Mouse (Mus musculus) heart, embryonic 12.5 days (tissue): ENCODE data around the gene Zfp300. TPM values are rescaled to one million over a fixed set of nuclear protein-coding genes. Genes with fewer than 3 reads are reported as not detected.
A peak's percentile ranks its signal among the peaks of the same experiment; 100 is the strongest.

Experiments used
- ATAC-seq: fragments of 200-750 bp; cut with Nextera tagmentation; 2 replicates; pipeline ENCODE4 v1.8.0; 2017; ENCODE audit warnings: moderate TSS enrichment, moderate library complexity; ENCODE audit not compliant: insufficient number of reproducible peaks, low FRiP score
- H3K27ac ChIP-seq: fragments of 300-500 bp; sonication (generic); 2 replicates; pipeline ENCODE4 v1.5.1; 2016; ENCODE audit warnings: mild to moderate bottlenecking, moderate library complexity; ENCODE audit not compliant: poor library complexity, severe bottlenecking
- H3K27me3 ChIP-seq: fragments of 300-500 bp; sonication (generic); replicated peaks from 2 replicates; pipeline ENCODE4 v1.6.1; 2016; ENCODE audit warnings: mild to moderate bottlenecking, moderate library complexity
- H3K36me3 ChIP-seq: fragments of 300-500 bp; sonication (generic); 2 replicates; pipeline ENCODE4 v1.6.1; 2016; ENCODE audit warnings: mild to moderate bottlenecking, moderate library complexity
- H3K4me1 ChIP-seq: fragments of 300-500 bp; sonication (generic); replicated peaks from 2 replicates; pipeline ENCODE4 v1.6.1; 2016; ENCODE audit warnings: mild to moderate bottlenecking
- H3K4me2 ChIP-seq: fragments of 300-500 bp; sonication (generic); 2 replicates; pipeline ENCODE4 v1.6.1; 2016; ENCODE audit warnings: mild to moderate bottlenecking, moderate library complexity
- H3K4me3 ChIP-seq: fragments of 300-500 bp; sonication (generic); 2 replicates; pipeline ENCODE4 v1.5.1; 2016; ENCODE audit warnings: mild to moderate bottlenecking
- H3K9ac ChIP-seq: fragments of 300-500 bp; sonication (generic); 2 replicates; pipeline ENCODE4 v1.6.1; 2016; ENCODE audit warnings: mild to moderate bottlenecking, moderate library complexity
- H3K9me3 ChIP-seq: fragments of 300-500 bp; sonication (generic); replicated peaks from 2 replicates; pipeline ENCODE4 v1.6.1; 2016; ENCODE audit warnings: mild to moderate bottlenecking, moderate library complexity
- WGBS: fragments of 180-500 bp; shearing (Covaris S2); methylation state at CpG from one replicate; pipeline ENCODE4 v1.1.7; 2016; 5-methylcytosine and 5-hydroxymethylcytosine counted together
- polyA plus RNA-seq: library from polyadenylated mRNA; unstranded; fragments of >200 nt; fragmentation: Nextera tagmentation; extraction: Ambion mirVana; gene quantifications from 2 replicates; pipeline ENCODE4 v1.2.1, GENCODE M21; 2016

Gene Zfp300
- 1.2 and 1.3 TPM in 2 replicates for polyA plus RNA-seq

GRCm38 (mm10) chrX:21088983-21089866 is at the start of gene Zfp300:
TSS of gene Zfp300 (minus strand) at chrX:21089527.
- ATAC-seq, result 0 out of 2 replicates have a peak, but pooled peaks have one; percentile 61

DNA sequence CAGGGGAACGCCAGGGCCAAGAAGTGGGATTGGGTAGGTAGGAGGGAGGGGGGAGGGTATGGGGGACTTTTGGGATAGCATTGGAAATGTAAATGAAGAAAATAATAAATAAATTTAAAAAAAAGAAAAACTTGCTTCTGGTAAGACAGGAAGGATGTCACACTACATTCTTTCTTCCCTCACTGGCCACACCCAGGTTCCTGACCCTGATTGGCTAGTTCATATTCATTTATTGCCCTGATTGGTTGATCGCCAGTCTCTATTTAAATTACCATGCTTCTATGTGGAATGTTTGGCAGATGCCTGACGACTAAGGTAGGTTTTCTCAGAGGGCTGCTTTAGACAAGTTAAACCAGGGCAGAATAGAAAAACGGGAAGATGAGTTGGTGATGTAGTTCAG is 26.2 kb upstream of the Zfp300 start, which contains the start of gene Ssxa1:
Ssxa1 (plus strand) TSS at position 301 of the 400 bp plus-strand sequence.
- Histone ChIP-seq H3K9ac (no peak within 1 kb of the TSS), H3K27me3 (no peaks in the 10 kb centered on the region), H3K4me2 (no peak within 1 kb of the TSS), H3K9me3 (no peaks in the 10 kb centered on the region), H3K36me3 (no peaks in the 10 kb centered on the region), H3K4me3 (no peak within 1 kb of the TSS), H3K27ac (no peak within 1 kb of the TSS), H3K4me1 (no peaks in the 10 kb centered on the region)
- 71% methylated on average over 4 of the region's 4 CpGs for WGBS
- no peak for ATAC-seq

More at GRCm38 (mm10) chrX:21088983-21089866, at the start of gene Zfp300:
- WGBS, result 18% methylated on average over 27 of the region's 27 CpGs
- H3K4me1 ChIP-seq, result no peaks in the 10 kb centered on the region
- peak within 1 kb of the TSS; percentile 64; the same call in 1 of the 2 replicates for H3K27ac ChIP-seq
- H3K9ac ChIP-seq, result peak within 1 kb of the TSS; percentile 54; the same call in 1 of the 2 replicates
- H3K4me3 ChIP-seq, result peak within 1 kb of the TSS; percentile 53
- H3K9me3 ChIP-seq, result no peaks in the 10 kb centered on the region
- peak within 1 kb of the TSS; percentile 64 for H3K4me2 ChIP-seq
- no peaks in the 10 kb centered on the region for H3K27me3 ChIP-seq
- no peaks in the 10 kb centered on the region for H3K36me3 ChIP-seq

GRCm38 (mm10) chrX:21089867-21090239 is 526 bp upstream of the Zfp300 start:
- H3K4me1 ChIP-seq, result no peaks in the 10 kb centered on the region
- no peak for ATAC-seq
- H3K27me3 ChIP-seq, result no peaks in the 10 kb centered on the region
- WGBS, result 44% methylated on average over 7 of the region's 7 CpGs
- H3K27ac ChIP-seq, result no peak overlapping the region
- peak overlapping the region; percentile 64 for H3K4me2 ChIP-seq
- no peaks in the 10 kb centered on the region for H3K9me3 ChIP-seq
- H3K36me3 ChIP-seq, result no peaks in the 10 kb centered on the region
- peak overlapping the region; percentile 53 for H3K4me3 ChIP-seq
- no peak overlapping the region for H3K9ac ChIP-seq

GRCm38 (mm10) chrX:21088645-21088982 is 713 bp downstream of the Zfp300 start:
- WGBS, result 26% methylated on average over 6 of the region's 6 CpGs
- Histone ChIP-seq H3K27me3 (no peaks in the 10 kb centered on the region), H3K9ac (peak overlapping the region; percentile 51; the same call in 1 of the 2 replicates), H3K9me3 (no peaks in the 10 kb centered on the region), H3K4me2 (peak overlapping the region; percentile 64), H3K4me1 (no peaks in the 10 kb centered on the region), H3K4me3 (peak overlapping the region; percentile 53), H3K36me3 (no peaks in the 10 kb centered on the region), H3K27ac (no peak overlapping the region)
- peak; percentile 48; the same call in 1 of the 2 replicates for ATAC-seq

DNA sequence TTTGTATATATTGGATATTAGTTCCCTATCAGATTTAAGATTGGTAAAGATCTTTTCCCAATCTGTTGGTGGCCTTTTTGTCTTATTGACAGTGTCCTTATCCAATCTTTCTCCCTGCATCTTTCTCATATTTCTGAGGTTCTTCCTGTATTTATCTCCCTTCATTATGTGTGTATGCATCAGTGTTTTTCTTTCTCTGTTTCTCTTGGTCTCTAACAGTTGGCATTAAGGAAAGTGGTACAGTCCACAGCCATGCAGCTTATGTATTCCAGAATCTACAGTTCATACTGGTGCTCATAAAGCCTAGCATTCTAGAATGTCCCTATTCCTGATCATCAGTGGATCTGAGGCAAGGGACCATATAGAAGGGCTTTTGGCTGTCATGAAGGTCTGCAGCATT is 21.2 kb downstream of the Zfp300 start, which contains the start of gene Spaca5:
Spaca5 (plus strand) TSS at position 301 of the 400 bp plus-strand sequence.
- ATAC-seq, result no peak

GRCm38 (mm10) chrX:21062544-21062890 is 26.8 kb downstream of the Zfp300 start:
- Histone ChIP-seq H3K36me3 (no peaks in the 10 kb centered on the region), H3K9me3 (peaks cover 4% of the 10 kb centered on the region; the same call in 1 of the 2 replicates), H3K4me3 (peak overlapping the region; percentile 62; the same call in 1 of the 2 replicates), H3K27ac (no peak overlapping the region), H3K4me2 (peak overlapping the region; percentile 36), H3K4me1 (no peaks in the 10 kb centered on the region), H3K9ac (no peak overlapping the region), H3K27me3 (no peaks in the 10 kb centered on the region)
- WGBS, result 71% methylated on average over 3 of the region's 3 CpGs
- ATAC-seq, result no peak

More for the DNA sequence above, 21.2 kb downstream of the Zfp300 start, which contains the start of gene Spaca5:
- no peak within 1 kb of the TSS for H3K4me2 ChIP-seq
- no peaks in the 10 kb centered on the region for H3K27me3 ChIP-seq
- H3K9ac ChIP-seq, result no peak within 1 kb of the TSS
- no peak within 1 kb of the TSS for H3K27ac ChIP-seq
- H3K36me3 ChIP-seq, result no peaks in the 10 kb centered on the region
- H3K4me1 ChIP-seq, result no peaks in the 10 kb centered on the region
- H3K4me3 ChIP-seq, result no peak within 1 kb of the TSS
- H3K9me3 ChIP-seq, result peaks cover 4% of the 10 kb centered on the region; the same call in 1 of the 2 replicates

- 16% methylated on average over 25 of the region's 25 CpGs for WGBS
- Histone ChIP-seq H3K36me3 (no peaks in the 10 kb centered on the region), H3K9me3 (peaks cover 4% of the 10 kb centered on the region; the same call in 1 of the 2 replicates), H3K4me1 (no peaks in the 10 kb centered on the region), H3K9ac (peak within 1 kb of the TSS; percentile 61; the same call in 1 of the 2 replicates), H3K27me3 (no peaks in the 10 kb centered on the region), H3K4me3 (peak within 1 kb of the TSS; percentile 62), H3K4me2 (peak within 1 kb of the TSS; percentile 66), H3K27ac (no peak within 1 kb of the TSS)
- peak; percentile 86 for ATAC-seq
Observed at GRCm38 (mm10) chrX:21061866-21062543, 27.3 kb downstream of the Zfp300 start, which contains the start of gene Zfp182. TSS of gene Zfp182 (minus strand) at chrX:21062316.

GRCm38 (mm10) chrX:21061460-21061859 is 27.9 kb downstream of the Zfp300 start:
- Histone ChIP-seq H3K4me2 (peak overlapping the region; percentile 66), H3K27ac (no peak overlapping the region), H3K9ac (peak overlapping the region; percentile 61; the same call in 1 of the 2 replicates), H3K27me3 (no peaks in the 10 kb centered on the region), H3K4me3 (peak overlapping the region; percentile 62), H3K9me3 (no peaks in the 10 kb centered on the region), H3K4me1 (no peaks in the 10 kb centered on the region), H3K36me3 (no peaks in the 10 kb centered on the region)
- 32% methylated on average over 9 of the region's 9 CpGs for WGBS
- ATAC-seq, result no peak; the same call in 1 of the 2 replicates

Other genes starting within 250 kb of the Zfp300 start
- gene Timp1, start 219.4 kb downstream of the Zfp300 start, polyA plus RNA-seq, result 31.3 and 32.5 TPM in 2 replicates
- gene Syn1, start 168.5 kb downstream of the Zfp300 start, polyA plus RNA-seq, result 0.31 and 0.33 TPM in 2 replicates
- 2.2 and 2.7 TPM in 2 replicates for gene Cfp, start 158.0 kb downstream of the Zfp300 start, polyA plus RNA-seq
- gene Elk1, start 138.9 kb downstream of the Zfp300 start, polyA plus RNA-seq, result 13.0 and 14.6 TPM in 2 replicates
- gene Uxt, start 127.5 kb downstream of the Zfp300 start, polyA plus RNA-seq, result 46.0 and 51.8 TPM in 2 replicates
- gene Zfp182, start 27.2 kb downstream of the Zfp300 start, polyA plus RNA-seq, result 4.1 and 4.4 TPM in 2 replicates
- gene Spaca5, start 21.1 kb downstream of the Zfp300 start, polyA plus RNA-seq, result not detected in 2 replicates
- gene Ssxa1, start 26.3 kb upstream of the Zfp300 start, polyA plus RNA-seq, result not detected in 2 replicates
- gene Gm21876, start 86.1 kb upstream of the Zfp300 start, polyA plus RNA-seq, result not detected in 2 replicates